Mouse (Mus musculus) spleen, adult 2 months (tissue): ENCODE data around the gene Lin54. TPM values are rescaled to one million over a fixed set of nuclear protein-coding genes. Genes with fewer than 3 reads are reported as not detected.
A peak's percentile ranks its signal among the peaks of the same experiment; 100 is the strongest.

Source experiments
- DNase-seq, 2 experiments: peaks; one replicate each; pipeline versions ENCODE4 v3.0.0 to v3.0.0-alpha.2; 2012 to 2021; ENCODE audit warnings: low spot score in 2 of 2, low read depth in 1 of 2
- H3K27ac ChIP-seq: fragments of 200-500 bp; 2 replicates; pipeline ENCODE4 v1.5.1; 2012; ENCODE audit warnings: low read length, inconsistent platforms; ENCODE audit not compliant: insufficient read depth
- H3K27me3 ChIP-seq: fragments of 200-500 bp; 2 replicates; pipeline ENCODE4 v1.6.1; 2012; ENCODE audit warnings: mild to moderate bottlenecking, moderate library complexity, low read length, inconsistent platforms; ENCODE audit not compliant: control insufficient read depth, insufficient read depth
- H3K36me3 ChIP-seq: fragments of 200-500 bp; 2 replicates; pipeline ENCODE4 v1.6.1; 2012; ENCODE audit warnings: mild to moderate bottlenecking, low read length, inconsistent platforms; ENCODE audit not compliant: control insufficient read depth, insufficient read depth
- H3K4me1 ChIP-seq: fragments of 200-500 bp; 2 replicates; pipeline ENCODE4 v1.6.1; 2011; ENCODE audit warnings: inconsistent platforms; ENCODE audit not compliant: control insufficient read depth, insufficient read depth, insufficient read length
- H3K4me3 ChIP-seq: fragments of 200-500 bp; 2 replicates; pipeline ENCODE4 v1.5.1; 2011; ENCODE audit warnings: mild to moderate bottlenecking, inconsistent platforms; ENCODE audit not compliant: insufficient read depth, insufficient read length; ENCODE audit errors: extremely low read depth
- CTCF ChIP-seq: fragments of 200-500 bp; IDR thresholded peaks from 2 replicates; pipeline ENCODE4 v1.5.1; 2011; ENCODE audit warnings: mild to moderate bottlenecking, inconsistent platforms; ENCODE audit not compliant: insufficient read depth, insufficient read length, insufficient replicate concordance; ENCODE audit errors: extremely low read depth
- POLR2A ChIP-seq: fragments of 200-500 bp; IDR thresholded peaks from 2 replicates; pipeline ENCODE4 v1.6.1; 2011; ENCODE audit warnings: low read depth, low read length, inconsistent platforms
- WGBS: fragments of 180-500 bp; shearing (Covaris S2); methylation state at CpG from one replicate; pipeline ENCODE4 v1.1.7; 2018; 5-methylcytosine and 5-hydroxymethylcytosine counted together
- polyA plus RNA-seq: library from polyadenylated mRNA; depleted of rRNA; stranded (reverse); fragments of >200 nt; gene quantifications from 2 replicates; pipeline ENCODE4 v1.2.3, GENCODE M21; 2012

Lin54 gene
- polyA plus RNA-seq, 1 experiment: 3.4 TPM

DNA sequence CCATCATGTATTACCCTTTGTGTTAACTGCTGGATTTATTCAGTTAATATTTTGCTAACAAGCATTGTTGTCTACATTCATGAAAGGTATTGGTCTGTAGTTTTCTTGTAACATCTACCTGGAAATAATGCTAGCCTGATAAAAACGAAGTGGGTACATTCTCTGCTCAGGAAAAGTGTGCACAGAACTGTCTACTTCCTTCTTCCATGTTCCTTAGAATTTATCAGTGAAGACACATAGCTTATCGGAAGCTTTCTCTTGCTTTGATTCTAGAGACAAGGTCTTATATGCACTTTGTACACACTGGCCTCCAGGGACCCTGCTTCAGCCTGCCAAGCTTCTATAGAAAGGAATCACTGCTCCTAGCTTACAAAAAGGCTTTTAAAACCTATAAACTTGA is 11.1 kb downstream of the Lin54 start:
- Histone ChIP-seq H3K27ac (no peak overlapping the region), H3K36me3 (peaks cover 1% of the 10 kb centered on the region; the same call in 1 of the 2 replicates), H3K27me3 (no peaks in the 10 kb centered on the region), H3K4me3 (no peak overlapping the region), H3K4me1 (peaks cover 2% of the 10 kb centered on the region; the same call in 1 of the 2 replicates)
- no peak for DNase-seq
- TF ChIP-seq CTCF: no peak
- TF ChIP-seq POLR2A: no peak
- 63% methylated on average over 2 of the region's 2 CpGs for WGBS

DNA sequence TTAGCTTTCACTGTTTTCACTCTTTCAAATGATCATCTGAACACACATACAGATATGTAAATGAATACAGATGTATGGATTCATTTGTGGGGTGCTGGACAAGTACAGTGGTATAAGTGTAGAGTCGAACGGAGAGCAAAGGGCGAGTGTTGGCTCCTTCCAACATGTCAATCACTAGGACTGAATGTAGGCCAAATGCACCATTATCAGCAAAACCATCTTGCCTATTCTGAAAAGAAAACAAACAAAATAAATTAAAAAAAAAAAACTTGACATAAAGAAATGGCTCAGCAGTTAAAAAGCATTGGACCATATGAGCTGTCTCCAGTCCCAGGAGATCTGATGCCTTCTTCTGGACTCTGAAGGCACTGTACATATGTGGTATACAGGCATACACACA is 12.2 kb downstream of the Lin54 start:
- peaks cover 8% of the 10 kb centered on the region for H3K4me1 ChIP-seq
- DNase-seq: no peak
- no peaks in the 10 kb centered on the region for H3K27me3 ChIP-seq
- peaks cover 1% of the 10 kb centered on the region; the same call in 1 of the 2 replicates for H3K36me3 ChIP-seq
- TF ChIP-seq CTCF (no peak), POLR2A (no peak)
- H3K4me3 ChIP-seq: no peak overlapping the region
- 96% methylated on average over 3 of the region's 3 CpGs for WGBS
- H3K27ac ChIP-seq: no peak overlapping the region

DNA sequence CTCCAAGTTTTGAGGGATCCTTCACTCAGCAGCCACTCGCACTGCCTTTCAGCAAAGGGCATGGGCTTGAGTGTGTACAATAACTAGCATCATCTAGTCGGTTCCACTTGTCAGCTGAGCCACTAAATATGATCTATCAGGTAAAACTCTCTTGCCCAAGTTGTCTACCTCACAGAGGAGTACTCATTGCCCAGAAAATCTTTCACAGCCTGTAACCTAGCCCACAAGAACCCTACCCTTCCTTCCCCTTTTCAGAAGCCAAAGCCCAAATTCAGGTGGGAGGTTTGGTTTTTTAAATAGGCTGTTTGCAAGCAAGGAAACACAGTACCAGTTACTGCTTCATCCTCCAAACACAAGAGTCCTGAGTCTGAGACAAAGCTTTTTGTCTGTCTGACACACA is 13.3 kb downstream of the Lin54 start:
- H3K4me3 ChIP-seq: no peak overlapping the region
- H3K27ac ChIP-seq: no peak overlapping the region
- H3K27me3 ChIP-seq: no peaks in the 10 kb centered on the region
- peaks cover 8% of the 10 kb centered on the region for H3K4me1 ChIP-seq
- no peak for DNase-seq
- H3K36me3 ChIP-seq: peaks cover 1% of the 10 kb centered on the region; the same call in 1 of the 2 replicates
- TF ChIP-seq CTCF (no peak), POLR2A (no peak)
- WGBS: 46% methylated on average over 2 of the region's 2 CpGs

DNA sequence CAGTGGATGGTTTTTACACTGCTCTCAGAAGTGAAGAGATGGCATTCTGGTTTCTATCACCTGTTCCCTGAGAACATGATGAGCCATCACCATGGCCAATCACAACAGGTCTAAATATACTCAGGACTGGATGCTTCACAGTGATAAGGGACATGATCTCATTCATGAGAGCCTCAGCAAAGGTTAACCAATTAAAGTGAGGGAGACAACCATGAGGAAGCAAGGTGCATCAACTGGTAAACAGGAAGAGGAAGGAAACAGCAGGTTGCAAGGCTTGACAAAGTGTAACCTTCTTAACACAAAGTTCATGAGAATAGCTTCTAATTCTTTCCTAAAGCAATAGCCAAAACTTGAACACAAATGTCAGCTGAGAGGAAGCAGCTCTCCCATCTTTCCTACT is 16.9 kb downstream of the Lin54 start:
- no peak for DNase-seq

DNA sequence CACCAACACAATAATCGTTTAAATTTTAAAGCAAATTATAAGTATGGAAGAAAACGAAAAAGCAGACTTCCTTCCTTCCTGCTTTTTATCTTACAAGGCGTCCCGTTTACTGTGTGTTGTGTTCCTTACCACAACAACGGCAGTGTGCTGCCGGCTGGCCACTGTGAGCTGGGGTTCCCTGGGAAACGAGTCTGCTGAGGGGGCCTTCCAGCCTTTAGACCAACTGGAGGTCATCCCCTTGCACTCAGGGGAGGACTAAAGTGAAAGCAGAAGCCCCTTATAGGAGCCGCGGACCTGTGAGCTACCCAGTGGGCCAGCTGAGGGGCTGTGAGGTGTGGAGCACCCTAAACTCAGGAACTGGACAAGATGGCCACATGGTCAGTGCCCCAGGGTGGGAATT is 22.8 kb downstream of the Lin54 start:
- Histone ChIP-seq H3K27me3 (no peaks in the 10 kb centered on the region), H3K4me3 (no peak overlapping the region), H3K4me1 (no peaks in the 10 kb centered on the region), H3K27ac (no peak overlapping the region), H3K36me3 (peaks cover 4% of the 10 kb centered on the region)
- no peak for TF ChIP-seq CTCF
- no peak for TF ChIP-seq POLR2A
- no peak for DNase-seq
- WGBS: 37% methylated on average over 9 of the region's 9 CpGs

More for the DNA sequence above, 16.9 kb downstream of the Lin54 start:
- peak overlapping the region; percentile 10; the same call in 1 of the 2 replicates for H3K27ac ChIP-seq
- peaks cover 2% of the 10 kb centered on the region; the same call in 1 of the 2 replicates for H3K36me3 ChIP-seq
- TF ChIP-seq POLR2A (no peak), CTCF (no peak)
- no peaks in the 10 kb centered on the region for H3K27me3 ChIP-seq
- H3K4me3 ChIP-seq: no peak overlapping the region
- H3K4me1 ChIP-seq: peaks cover 8% of the 10 kb centered on the region

DNA sequence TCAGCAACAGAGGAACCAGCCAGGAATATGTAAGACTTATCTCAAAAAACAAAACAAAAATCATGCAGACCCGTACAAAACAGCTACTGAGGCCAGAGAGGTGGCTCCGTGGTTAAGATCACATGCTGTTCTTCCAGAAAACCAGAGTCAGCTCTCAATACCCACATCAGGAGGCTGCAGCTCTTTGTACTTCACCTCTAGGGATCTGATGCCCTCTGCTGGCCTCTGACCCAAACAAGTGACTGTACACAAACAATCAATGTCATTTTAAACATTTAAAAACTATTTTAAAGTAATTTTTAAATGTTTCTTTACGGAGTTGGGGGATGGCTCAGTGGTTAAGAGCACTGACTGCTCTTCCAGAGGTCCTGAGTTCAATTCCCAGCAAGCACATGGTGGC is 24.1 kb downstream of the Lin54 start:
- Histone ChIP-seq H3K36me3 (peaks cover 6% of the 10 kb centered on the region), H3K27ac (no peak overlapping the region), H3K27me3 (no peaks in the 10 kb centered on the region), H3K4me1 (no peaks in the 10 kb centered on the region), H3K4me3 (no peak overlapping the region)
- TF ChIP-seq POLR2A (no peak), CTCF (no peak)
- no peak for DNase-seq
- WGBS: 55% methylated on average over 3 of the region's 3 CpGs

DNA sequence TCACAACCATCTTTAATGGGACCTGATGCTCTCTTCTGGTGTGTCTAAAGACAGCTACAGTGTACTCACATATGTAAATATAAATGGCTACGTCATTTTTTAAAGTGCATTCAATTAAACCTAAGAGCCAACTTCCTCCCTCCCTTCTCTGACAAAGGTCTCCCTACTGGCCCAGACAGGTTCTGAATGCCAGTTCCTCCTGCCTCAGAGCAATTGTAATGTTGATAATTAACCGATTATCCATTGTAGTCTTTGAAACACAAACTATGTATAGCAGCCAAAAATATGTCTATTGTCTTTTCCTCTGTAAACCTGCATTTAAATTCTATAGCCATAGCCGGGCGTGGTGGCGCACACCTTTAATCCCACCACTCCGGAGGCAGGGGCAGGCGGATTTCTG is 33.1 kb downstream of the Lin54 start:
- Histone ChIP-seq H3K4me3 (no peak overlapping the region), H3K36me3 (peaks cover 3% of the 10 kb centered on the region), H3K27me3 (no peaks in the 10 kb centered on the region), H3K4me1 (no peaks in the 10 kb centered on the region), H3K27ac (no peak overlapping the region)
- TF ChIP-seq POLR2A: no peak
- no peak for TF ChIP-seq CTCF
- DNase-seq: no peak
- 93% methylated on average over 7 of the region's 7 CpGs for WGBS
